Mouse (Mus musculus): Measurements from ENCODE around the gene Ramp1.
A peak's percentile ranks its signal among the peaks of the same experiment; 100 is the strongest.

The Ramp1 gene

GRCm38 (mm10) chr1:91179533-91180173, at the start of gene Ramp1:
Gene Ramp1 (plus strand): TSS chr1:91179822.
- DNase-seq (ENCODE audit: low spot score in 2 of 2) = no peak

- no peak for DNase-seq (ENCODE audit: low spot score in 2 of 2)
These were observed 42.6 kb upstream of the Ramp1 start for GRCm38 (mm10) chr1:91137036-91137435.

DNA sequence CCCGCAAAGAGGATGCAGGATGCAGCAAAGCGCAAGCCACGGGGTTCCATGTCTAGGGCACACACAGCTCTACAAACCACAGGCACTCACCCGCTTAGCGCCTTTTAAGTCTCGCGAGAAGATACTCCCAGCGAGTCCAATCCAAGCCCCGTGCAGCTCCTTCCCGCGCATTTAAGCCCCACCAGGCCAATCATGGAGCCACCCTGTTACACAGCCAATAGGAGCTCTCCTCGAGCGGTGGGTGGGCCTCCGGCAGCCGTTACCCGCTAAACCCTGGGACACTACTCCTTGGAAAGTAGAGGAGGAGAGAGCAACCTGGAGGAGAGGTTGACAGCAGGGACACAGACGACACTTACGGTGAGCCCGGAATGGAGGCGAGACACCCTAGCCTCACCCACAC, 34.8 kb upstream of the Ramp1 start, which contains the start of gene Rbm44:
Rbm44 (plus strand) TSS at position 277 of the 400 bp plus-strand sequence.
- no peak for DNase-seq (ENCODE audit: low spot score in 2 of 2)

DNA sequence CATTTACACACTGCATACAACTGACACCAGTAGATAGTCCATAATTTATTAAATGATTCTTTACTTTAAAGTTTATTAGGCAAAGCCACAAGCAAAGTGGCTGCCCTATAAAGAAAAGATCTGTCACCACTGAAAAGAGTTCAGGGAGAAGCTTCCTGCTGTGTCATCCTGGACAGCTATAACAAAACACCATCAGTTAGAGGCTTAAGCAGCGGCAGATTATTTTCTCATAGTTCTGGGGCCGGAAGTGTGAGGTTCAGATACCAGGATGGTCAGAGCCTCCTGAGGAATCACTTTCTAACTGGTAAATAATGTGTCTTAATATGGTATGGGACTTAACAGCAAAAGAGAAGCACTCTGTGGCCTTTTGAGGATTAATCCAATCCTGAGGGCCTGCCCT, 28.1 kb upstream of the Ramp1 start:
- DNase-seq (ENCODE audit: low spot score in 2 of 2) = no peak

- DNase-seq (ENCODE audit: low spot score in 2 of 2) = no peak
These were observed 12.8 kb upstream of the Ramp1 start for GRCm38 (mm10) chr1:91166798-91167197.

- DNase-seq (ENCODE audit: low spot score in 2 of 2) = no peak
These were observed 10.5 kb upstream of the Ramp1 start for GRCm38 (mm10) chr1:91169157-91169556.

- no peak for DNase-seq (ENCODE audit: low spot score in 2 of 2)
These were observed 4.8 kb upstream of the Ramp1 start for GRCm38 (mm10) chr1:91174796-91175195.

DNA sequence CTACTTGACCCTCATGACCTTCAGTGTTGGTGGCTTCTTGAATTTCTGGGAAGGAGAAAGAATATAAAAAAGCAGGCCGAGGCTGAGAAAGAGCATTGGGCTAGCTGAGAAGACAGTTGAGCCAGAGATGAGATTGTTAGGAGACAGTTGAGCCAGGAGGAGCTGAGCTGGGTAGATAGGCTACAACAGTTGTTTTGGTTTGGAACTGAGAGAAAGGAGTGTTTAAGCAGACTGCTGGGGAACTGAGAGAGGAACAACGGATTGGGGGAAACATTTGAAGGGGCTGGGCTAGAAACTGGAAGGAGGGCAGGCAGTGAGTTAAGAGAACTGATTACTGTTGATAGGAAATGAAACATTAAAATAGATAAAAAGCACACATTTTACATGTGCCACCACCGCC, 3.6 kb upstream of the Ramp1 start:
- no peak for DNase-seq (ENCODE audit: low spot score in 2 of 2)

DNA sequence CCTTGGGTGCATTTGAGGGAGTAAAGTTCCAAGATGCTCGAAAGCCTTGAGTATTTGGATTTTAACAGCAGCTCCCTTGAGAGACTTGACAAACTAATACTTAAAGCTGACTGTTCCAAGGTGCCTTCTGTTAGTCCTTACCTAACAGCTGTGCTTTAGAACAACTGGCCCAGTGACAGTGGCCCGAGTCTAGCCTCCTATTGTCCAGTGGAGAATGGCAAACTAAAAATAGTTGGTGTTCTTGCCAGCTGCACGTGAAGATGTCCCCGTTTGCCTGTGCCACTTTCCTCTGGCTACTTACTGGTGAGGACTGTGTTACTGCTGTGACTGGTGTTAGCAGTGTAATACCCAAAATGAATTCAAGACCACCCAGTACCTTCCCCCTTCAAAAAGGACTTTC, 2.8 kb upstream of the Ramp1 start:
- DNase-seq (ENCODE audit: low spot score in 2 of 2) = no peak

GRCm38 (mm10) chr1:91179086-91179485, 536 bp upstream of the Ramp1 start:
- DNase-seq (ENCODE audit: low spot score in 2 of 2) = peak; percentile 68 to 76

DNA sequence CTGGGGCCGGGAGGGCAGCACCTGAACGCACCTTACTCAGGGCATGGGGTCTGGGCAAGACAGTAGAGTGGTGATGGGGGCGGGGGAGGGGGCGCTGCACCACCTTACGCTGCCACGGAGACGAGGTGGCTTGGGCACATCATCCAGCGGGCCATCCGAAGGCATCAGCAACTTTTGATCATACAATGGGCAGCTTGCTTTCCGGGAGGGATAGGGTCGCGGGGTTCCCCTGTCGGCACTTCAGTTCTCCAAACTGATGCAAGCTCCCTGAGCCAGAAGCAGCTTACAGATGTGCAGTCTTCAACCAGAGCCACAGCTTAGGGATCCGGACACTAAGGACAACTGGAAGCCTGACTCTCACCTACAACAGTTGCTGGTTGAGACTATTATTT, 548 bp downstream of the Ramp1 start:
- no peak for DNase-seq (ENCODE audit: low spot score in 2 of 2)

DNA sequence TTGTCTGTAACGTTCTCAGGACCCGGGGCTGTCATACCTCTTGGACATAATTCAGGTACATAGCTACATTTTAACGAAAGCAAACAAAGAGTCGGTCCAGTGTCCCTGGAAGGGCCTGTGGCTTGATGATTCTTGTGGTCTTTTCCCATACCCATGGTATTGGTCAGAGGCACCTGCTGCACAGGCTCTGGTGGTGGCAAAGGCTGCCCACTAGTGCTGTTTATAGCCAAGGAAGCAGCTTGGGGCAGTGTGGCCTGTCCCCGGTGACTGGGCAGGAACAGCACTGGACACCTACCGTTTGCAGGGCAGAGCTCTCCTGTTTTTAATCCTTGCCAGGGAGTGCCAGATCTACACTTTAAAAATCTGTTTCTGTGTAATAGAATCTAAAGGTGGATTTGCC, 1.1 kb downstream of the Ramp1 start:
- no peak for DNase-seq (ENCODE audit: low spot score in 2 of 2)

DNA sequence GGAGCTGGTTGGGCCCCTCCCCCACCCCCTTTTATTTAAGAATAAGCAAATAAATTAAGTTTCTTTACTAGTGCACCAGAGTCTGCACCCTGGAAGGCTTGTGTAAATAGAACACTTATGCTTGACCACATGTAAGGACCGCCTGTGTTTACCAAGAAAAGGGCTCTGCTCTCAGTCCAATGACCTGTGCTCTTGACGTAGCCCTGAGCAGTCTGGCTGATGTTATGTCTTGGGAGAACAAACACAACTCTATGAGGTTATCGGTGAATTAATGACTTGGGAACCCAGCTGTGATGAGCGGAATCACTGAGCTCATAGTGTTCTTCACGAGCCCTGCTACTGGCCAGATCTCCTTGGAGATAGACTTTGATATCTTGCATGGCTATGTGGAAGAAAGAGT, 1.6 kb downstream of the Ramp1 start:
- no peak for DNase-seq (ENCODE audit: low spot score in 2 of 2)

GRCm38 (mm10) chr1:91181784-91182450, 2.3 kb downstream of the Ramp1 start:
- no peak for DNase-seq (ENCODE audit: low spot score in 2 of 2)

- DNase-seq (ENCODE audit: low spot score in 2 of 2) = no peak
These were observed 3.7 kb downstream of the Ramp1 start for GRCm38 (mm10) chr1:91183305-91183704.

DNA sequence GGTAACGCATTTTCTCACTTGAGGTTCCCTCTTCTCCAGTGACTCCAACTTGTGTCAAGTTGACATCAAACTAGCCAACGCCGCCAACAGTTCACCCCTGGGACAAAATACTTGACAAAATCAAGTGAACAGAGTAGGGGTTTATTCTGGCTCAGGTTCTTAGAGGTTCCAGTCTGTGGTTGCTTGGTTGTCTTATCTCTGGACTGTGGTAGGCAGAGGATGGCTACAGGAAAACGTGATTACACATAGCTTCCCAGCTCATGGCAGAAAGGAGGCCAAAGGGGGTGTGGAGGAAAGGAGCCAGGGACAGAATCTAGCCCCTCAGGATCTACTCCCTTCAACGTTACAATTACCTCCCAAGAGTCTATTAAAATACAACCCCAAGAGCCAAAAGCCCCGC, 7.1 kb downstream of the Ramp1 start:
- DNase-seq (ENCODE audit: low spot score in 2 of 2) = no peak

- DNase-seq (ENCODE audit: low spot score in 2 of 2) = no peak
These were observed 7.7 kb downstream of the Ramp1 start for GRCm38 (mm10) chr1:91187315-91187714.

- no peak for DNase-seq (ENCODE audit: low spot score in 2 of 2)
These were observed 8.4 kb downstream of the Ramp1 start for GRCm38 (mm10) chr1:91187786-91188640.

DNA sequence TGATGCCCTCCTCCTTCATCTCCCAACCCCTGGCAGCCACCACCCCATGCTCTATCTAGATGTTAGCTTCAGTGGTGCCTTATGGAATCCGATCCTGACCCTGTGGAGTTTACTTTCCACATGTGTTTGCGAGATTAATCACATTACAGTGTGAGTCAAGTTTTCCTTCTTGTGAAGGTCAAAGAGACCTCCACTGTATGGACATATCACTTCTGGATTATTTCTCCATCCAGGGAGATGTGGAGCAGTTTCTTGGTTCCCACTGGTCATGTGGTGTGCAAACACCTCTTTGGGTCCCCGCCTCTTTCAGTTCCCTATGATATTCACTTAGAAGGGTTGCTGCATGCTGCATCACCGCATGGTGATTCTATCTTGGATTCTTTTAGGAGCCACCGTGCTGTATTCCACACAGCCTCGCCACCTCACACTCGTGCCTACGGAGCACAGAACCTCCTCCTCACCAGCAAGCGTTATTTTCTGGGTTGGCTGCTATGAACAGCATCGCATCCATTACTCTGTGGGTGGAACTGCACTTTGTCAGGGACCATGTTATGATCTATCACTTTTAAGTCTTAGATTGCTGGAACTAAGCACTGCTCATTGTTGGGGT, 9.3 kb downstream of the Ramp1 start:
- no peak for DNase-seq (ENCODE audit: low spot score in 2 of 2)

GRCm38 (mm10) chr1:91192184-91192583, 12.6 kb downstream of the Ramp1 start:
- DNase-seq (ENCODE audit: low spot score in 2 of 2) = no peak

- no peak for DNase-seq (ENCODE audit: low spot score in 2 of 2)
These were observed 13.6 kb downstream of the Ramp1 start for GRCm38 (mm10) chr1:91193242-91193641.

DNA sequence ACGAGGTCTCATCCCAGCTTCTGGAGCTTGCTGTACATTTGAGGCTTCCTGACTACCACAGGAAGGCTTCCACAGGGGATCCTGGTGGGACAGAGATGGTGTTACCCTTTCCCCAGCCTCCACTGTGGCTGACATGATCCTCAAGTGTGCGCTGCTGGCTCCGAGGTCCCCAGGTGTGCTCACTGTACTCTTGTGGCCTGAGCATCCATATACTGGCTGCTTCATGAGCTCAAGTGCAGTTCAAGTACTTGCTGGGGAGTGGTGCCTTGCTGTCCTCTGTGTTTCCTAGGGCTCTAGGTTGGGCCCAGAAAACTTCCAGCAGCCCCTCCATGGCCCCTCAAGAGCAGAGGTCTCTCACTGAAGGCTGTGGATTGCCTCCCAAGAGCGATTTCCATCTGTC, 14.1 kb downstream of the Ramp1 start:
- no peak for DNase-seq (ENCODE audit: low spot score in 2 of 2)

Data from frontal cortex, postnatal 25 days (tissue).